Mouse (Mus musculus) CH12F3 (cell line): ENCODE measurements around the gene Tas2r119.
"Not testable (repeated sequence)": the region's sequence is repeated elsewhere in the genome, so short reads cannot be mapped to it uniquely, and the experiment has no call there.

Source experiments
- in situ Hi-C: fragments of 300-500 bp; cut with MboI; formaldehyde crosslinking; loops from 2 replicates; pipeline ENCODE4 v1.14.3; 2020; ENCODE audit warnings: low sequenced_read_pairs

Tas2r119 gene

DNA sequence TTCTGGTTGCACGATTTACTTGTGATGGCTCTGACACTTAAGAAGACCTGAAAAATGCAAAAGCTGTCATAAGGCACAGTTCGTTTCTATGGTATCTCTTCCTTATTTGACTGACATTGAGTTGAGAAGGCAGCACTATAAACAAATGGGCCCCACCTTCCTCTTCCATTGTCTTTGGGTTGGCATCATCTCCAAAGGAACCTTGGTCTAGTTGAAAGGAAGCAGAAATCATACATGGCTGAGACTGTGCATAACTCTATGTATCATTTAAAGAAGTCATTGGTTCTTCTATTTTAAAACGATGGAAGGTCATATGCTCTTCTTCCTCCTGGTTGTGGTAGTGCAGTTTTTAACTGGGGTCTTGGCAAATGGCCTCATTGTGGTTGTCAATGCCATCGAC lies at the start of gene Tas2r119:
Tas2r119 (plus strand) TSS at position 301 of the 400 bp plus-strand sequence.
- in situ Hi-C loops: no loop called here

DNA sequence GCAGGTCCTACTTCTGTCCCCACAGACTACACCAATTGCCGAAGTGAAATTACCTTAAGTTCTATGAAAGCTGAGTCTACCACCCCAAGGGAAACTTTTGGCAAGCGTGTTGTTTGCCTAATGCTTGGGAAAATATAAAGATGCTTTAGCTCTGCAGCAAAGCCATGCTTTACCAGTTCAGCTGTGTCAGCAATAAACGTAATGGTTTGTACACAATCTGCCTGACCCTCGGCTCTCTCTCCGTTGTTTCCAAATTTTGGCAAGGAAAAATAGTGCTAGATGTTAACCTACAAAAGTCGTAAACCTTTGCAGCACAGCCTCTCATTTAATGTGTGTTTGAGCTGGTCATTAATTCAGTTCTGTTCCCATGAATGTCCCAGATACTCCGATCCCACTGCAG lies 44.8 kb upstream of the Tas2r119 start:
- in situ Hi-C loops: no loop called here

DNA sequence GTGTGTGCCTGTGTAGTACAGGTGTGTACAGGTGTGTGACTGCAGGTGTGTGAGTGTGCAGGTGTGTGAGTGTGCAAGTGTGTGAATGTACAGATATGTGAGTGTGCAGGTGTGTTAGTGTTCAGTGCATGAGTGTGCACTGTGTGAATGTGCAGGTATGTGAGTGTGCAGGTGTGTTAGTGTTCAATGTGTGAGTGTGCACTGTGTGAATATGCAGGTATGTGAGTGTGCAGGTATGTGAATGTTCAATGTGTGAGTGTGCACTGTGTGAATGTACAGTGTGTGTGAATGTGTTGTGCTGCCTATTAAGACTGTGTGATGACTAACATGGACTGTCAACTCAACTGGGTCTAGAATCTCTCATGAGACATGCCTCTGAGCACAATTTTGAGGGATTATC lies 35.4 kb upstream of the Tas2r119 start:
- in situ Hi-C loops: no loop called here

DNA sequence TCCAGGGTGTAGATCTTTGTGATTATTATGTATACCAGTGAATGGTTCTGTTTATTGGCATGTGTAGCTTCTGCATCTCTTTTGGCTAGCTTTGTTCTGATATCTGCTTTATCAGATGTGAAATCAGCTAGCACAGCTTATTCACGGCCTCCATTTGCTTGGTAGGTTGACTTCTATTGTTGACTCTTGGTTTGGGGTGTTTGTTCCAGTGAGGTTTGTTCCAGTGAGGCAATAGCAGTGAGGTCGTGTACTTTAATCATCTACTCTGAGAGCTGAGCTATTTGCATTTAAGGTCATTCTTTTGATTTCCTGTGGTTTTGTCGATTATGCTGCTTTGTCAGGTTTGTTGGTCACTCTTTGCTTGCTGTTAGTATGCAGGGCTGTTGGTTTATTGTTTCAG lies 32.8 kb upstream of the Tas2r119 start:
- in situ Hi-C loops: no loop called here

DNA sequence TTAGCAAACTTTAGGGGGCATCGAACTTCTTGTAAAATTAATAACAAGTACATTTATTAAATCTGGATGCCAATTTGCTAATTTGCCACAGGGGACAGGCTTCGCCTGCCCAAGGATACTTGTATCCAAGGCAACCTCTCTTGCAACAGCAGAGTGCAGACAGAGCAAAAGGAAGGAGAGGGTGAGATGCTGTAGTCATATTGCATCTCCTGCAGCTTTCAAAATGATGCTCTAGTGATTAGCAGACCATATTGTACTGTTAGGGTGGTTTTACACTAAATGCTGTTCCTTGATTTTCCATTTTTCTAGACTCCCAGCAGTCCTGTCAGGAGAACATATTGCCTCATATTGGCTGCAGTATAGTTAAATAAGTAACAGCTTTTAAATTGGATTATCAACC lies 23.7 kb upstream of the Tas2r119 start:
- in situ Hi-C loops: no loop called here

DNA sequence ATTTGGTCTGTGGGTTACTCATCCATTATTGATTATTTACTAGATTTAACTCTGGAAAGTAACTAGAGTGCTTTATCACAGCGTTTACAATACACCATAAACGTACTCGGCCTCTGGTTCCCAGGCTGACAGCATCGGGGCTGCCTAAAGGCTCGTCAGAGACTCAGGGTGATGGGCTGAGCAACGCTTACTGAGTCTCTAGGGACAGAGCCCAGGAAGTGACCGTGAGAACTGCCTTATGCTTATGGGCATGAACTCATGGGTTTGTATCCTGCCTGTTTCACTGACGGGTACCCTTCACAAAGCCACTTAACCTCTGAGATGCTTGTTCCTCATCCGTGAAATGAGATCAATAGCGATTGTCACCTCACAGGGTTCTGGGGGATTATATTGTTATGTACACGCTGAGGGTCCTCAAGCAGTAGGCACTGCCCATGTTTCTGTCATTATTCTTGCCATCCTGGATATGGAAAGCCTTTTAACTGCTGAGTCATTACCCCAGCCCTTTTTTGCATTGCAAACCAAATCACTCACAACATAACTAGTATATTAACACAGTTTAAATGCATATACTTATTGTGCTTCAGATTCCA lies 23.1 kb upstream of the Tas2r119 start:
- in situ Hi-C loops: no loop called here

DNA sequence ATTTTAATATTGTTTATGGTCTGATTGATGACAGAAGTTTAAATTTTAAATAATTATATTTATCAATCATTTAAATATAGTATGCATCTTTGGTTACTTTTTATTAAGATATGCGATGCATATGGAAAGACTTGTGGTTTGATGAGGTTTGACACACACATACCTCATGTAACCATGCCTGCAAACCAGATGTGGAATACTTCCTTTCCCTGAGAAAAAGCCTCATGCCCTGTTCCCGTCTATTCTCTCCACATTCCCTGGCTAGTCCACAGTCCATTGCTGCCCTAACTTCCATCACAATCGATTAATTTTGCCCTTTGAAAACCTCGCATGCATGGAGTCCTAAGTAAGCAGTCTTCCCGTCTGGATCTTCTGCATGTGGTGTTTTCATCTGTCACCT lies 21.0 kb upstream of the Tas2r119 start:
- in situ Hi-C loops: no loop called here

DNA sequence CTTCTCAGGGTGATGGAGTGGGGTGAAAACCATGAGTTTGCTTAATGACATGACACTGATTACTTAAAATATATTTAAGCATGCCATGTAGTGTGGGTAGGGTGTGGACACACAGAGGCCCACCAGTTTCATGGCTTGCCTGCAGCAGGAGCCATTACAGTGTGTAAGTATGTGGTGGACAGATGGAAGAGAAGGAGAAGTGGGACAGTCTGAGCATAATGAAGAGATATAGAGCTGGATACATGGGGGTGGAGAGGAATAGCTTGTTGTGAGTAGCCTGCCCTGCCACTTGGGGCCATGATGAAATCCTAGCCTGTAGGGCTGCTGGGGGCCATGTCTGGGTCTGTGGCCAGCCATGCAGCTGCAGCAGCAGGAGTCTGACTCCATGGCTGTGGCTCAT lies 16.8 kb upstream of the Tas2r119 start:
- in situ Hi-C loops: no loop called here

DNA sequence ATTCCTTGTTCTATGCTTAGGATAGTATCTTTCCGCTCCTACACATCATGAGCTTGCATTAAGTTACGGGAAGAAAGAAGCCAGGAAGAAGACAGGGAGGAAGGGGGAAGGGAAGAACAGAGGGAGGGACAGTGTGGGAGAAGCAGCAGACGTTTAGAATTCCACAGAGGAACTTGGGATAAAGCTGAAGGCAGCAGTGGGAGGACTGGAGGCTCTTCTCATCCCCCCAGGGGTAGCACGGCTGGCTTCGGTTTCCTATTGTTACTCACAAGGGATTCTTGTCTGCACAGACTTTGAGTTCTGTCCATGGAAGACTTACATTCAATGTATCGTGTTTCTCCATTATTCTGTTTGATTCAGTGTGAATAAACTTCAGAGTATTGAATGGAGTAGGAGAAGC lies 5.3 kb upstream of the Tas2r119 start:
- in situ Hi-C loops: no loop called here

DNA sequence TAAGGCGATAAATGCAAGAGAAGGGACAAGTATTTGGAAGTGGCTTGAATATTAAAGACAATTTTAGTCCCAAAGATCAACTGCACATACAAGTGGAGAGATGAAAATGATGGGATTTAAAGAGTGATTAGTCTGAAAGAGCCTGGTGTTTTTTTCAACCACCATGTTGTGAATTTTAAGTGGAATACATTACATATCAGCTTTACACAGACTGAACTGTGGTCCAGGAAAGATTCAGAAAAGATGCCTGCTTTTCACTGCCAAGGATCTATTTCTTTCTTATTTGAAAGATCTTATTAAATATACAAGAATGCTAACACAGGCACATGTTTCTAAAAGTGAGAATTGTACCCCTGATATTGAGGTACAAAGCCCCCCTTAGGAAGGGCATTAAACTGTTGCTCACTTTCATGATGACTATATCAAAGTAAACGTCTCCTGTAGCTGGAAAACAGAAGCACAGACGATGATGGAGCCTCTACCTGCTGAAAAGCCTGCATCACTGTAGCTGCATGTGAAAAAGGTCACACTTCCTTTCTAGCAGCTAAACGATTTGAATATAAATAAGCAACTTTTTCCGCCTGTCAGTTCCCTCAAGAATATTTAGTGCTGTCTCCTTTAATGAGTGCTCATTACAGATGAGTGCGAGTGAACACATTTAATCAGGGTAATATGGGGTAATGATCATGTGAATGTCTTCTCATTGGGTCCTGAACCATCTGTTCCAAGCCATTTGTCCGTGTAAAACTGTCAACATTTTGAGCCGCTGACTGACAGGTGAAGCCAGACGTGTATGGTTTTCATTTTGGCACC lies 4.7 kb upstream of the Tas2r119 start:
- in situ Hi-C loops: no loop called here

DNA sequence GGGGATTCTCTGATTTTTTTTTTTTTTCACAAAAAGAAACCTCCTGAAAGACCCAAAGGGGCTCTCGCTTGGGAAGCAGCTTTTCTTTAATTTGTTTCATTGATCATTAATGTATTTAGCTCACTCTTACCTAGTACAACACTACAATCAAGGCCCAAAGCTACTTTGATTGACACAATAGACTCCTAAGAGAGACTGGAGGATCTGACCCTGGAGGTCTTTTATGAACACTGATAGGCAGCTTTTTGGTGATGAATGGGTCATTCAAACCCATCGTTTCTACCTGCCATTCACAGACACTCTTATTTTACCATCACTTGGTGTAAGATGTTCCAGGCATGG lies 4.1 kb upstream of the Tas2r119 start:
- in situ Hi-C loops: no loop called here

DNA sequence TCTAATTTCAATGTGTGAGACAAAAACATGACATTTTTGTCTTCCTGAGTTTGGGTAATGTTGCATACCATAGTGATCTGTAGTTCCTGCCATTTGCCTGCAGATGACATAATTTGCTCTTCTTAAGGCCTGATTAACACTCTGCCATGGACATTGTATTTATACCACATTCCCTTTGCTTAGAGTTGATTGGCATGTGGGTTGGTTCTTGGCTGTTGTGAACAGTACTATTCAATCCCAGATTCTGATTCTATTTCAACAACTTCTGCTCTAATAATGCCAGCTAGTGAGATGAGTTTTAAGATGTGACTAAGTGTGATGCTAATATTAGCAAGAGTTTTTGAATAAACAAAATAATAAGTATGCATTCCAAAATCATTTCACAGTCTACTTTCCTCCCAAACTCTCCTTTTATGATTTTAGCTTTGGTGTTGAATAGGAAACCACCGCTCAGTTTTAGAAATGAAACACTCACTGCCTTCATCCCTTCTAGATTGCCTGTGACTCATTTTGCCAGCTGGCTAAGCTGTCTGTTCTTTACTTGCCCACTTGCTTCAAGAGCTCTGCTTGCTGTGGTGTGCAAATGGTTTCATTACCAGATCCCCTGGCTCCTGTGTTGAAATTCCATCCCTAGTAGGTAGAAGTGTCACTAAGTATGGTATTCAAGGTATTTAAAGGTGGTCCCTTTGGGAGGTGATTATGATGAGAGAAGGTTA lies 3.1 kb downstream of the Tas2r119 start:
- in situ Hi-C loops: no loop called here

DNA sequence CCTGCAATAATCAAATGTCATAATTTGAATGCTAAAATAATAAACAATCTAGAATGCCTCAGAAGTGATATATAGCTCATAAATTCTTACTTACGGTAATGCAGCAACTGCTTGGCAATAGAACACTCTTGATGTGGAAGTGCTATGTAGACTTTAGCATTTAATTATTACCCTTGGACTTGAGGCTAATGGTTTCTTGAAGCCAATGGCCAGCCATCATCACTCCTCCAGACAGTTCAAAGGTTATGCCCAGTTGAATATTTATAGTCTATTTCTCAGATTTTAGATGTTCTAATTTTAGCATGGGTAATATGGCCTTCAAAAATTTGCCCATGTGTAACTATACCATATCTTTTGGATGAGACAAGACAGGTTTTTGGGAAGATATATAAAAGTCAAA lies 4.9 kb downstream of the Tas2r119 start:
- in situ Hi-C loops: no loop called here

DNA sequence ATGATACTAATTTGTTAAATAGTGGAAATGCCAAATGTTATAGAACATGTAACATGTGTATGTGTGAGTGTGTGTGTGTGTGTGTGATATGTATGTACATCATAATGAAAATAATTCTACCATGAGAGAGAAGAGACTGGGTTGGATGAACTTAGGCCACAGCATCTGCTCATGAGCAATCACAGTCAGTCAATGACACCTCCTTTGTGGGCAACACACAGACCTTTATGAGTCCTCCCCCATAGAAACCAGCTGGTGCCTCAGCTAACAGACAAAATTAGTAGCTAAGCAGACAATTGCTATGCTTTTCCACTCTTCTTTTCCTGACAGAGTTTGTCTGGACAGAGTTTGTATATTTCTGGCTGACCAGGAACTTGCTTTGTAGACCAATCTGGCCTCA lies 7.9 kb downstream of the Tas2r119 start:
- in situ Hi-C loops: no loop called here

DNA sequence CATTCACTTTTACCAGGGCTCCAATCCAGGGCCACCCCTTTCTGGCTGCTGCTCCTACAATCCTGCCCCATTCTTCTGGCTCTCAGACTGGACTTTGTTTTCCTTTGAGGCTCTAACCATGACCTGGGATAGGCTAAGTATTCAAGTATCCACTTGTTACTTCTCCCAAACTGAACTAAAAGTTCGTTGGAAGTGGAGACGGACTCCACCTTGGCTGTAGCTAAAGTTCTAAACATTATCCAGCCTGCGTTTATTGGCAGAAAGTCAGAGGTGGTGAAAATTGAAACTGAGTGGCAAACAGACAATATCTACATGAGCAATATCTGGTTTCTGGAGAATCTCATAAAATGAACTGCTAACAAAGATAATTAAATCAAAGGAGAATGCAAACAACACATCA lies 12.8 kb downstream of the Tas2r119 start:
- in situ Hi-C loops: no loop called here

DNA sequence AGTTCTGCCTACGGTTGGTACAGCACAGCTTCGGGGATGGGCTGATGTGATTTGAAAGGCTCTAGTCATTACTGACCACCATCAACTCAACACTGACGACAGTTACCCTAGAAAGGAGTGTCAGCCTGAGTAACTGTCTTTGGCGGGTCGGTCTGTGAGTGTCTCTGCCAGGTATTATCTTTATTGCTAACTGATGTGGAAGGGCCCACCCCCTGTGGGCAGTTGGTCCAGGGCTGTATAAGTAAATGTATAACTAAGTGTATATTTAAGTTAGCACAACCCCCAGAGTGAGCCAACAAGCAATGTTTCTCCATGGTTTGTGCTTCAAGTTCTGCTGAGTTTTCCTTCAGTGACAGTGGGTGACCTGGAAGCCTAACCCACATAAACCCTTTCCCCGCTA lies 13.3 kb downstream of the Tas2r119 start:
- in situ Hi-C loops: no loop called here

DNA sequence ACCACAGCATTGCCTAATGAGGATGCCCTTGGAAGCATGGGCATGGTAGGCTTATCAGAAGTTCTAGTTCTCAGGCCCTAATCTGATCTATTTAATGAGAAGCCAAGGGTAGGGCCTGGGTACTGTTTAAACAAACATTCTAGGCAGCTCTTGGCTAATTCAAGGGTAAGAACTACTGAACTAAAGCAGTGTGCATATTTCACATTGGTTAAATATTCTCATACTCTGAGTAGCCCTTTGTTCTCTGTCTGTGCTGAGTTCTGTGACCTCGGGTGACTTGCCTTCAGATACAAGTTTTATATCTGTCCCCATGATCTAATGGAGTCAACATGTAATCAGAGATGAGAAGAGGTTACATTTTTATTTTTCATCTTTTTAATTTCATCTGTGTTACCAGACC lies 15.9 kb downstream of the Tas2r119 start:
- in situ Hi-C loops: no loop called here

DNA sequence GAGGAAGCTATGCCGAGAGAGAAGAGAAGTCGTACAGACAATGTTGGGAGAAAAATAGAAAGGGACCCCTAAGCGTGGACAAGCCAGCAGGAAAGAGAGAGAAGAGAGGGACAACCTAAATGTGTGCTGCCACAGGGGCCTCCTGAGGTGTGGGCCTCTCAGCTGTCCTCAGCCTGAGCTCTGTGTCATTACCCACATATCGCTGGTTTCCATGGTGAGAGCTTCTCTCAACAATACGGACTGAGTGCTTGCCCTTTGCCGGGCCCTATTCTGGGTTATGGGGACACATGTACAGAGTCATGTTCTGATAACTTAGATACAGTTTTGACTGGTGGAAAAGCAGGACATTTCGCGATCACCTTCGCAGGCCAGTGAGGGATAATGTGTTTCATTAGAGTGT lies 21.0 kb downstream of the Tas2r119 start:
- in situ Hi-C loops: no loop called here

DNA sequence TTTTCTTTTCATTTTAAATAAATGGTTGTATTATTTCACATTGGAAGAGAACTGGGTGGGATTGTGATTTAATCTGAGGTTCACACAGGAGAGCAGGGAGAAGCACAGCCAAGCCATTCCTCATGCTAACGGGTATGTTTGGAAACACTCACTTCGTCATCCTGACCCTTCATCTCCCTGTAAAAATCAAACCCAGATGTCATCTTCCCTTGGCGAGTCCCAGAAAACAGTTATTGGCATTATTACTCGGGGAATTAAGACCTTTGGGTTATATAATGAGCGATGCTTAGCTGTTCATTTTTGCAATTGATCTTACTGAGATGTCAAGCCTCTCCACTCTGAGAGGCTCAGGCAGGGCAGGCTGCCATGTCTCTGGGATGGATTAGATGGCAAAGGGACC lies 21.5 kb downstream of the Tas2r119 start:
- in situ Hi-C loops: no loop called here

DNA sequence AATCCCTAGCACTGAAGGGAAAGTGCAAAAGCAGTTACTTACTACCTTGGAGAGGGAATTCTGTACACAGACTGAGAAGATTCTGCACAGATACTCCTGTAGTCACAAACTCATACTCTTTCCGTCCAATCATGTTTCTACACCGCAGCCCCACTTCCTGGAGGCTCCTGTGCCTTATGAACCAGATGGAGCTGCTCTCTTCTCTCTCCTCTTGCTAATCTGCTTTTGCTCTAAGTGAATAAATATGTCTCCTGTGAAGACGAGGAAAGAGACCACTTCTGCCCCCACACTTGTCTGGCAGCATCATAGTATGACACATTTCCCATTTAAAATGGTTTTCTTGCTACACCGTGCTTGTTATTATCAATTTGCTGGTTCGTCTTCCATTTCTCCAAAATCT lies 26.2 kb downstream of the Tas2r119 start:
- in situ Hi-C loops: no loop called here

DNA sequence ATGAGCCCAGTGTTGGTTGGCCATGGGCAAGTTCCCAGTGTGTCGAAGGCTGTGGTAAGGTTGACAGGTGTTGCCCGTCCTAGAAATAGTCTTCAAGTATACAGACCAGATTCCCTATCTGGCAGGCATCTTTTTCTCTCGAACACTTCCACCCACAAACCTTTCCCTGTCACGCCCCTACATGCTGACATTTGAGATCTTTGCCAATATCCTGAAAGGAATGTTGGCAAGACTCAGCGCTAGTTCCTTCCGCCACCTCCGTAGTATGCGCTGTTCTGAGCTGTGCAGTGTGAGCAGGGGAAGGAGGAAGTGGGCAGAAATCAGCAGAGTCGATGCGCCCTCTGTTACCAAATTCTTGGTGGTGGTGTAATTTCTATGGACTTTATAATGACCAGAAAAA lies 27.8 kb downstream of the Tas2r119 start:
- in situ Hi-C loops: no loop called here

DNA sequence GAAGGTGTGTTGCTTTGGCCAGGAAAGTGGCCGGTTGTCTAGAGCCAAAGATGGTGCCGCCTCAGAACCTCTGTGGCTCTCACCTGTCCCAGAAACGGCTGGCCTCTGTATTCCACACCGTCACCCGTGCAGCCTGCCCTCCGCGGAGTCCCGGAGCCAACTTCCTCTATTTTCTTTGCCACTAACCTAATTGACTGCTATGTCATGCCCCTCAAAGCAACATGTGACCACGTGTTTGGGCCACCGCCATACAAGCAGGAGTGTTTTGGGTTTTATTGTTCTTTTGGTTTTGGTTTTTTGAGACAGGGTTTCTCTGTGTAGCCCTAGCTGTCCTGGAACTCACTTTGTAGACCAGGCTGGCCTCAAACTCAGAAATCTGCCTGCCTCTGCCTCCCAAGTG lies 37.6 kb downstream of the Tas2r119 start:
- in situ Hi-C loops: not testable (repeated sequence)
